Mouse (Mus musculus): ENCODE results near the gene Smok3a.
"Not testable (repeated sequence)": the region's sequence is repeated elsewhere in the genome, so short reads cannot be mapped to it uniquely, and the experiment has no call there.

Smok3a gene

DNA sequence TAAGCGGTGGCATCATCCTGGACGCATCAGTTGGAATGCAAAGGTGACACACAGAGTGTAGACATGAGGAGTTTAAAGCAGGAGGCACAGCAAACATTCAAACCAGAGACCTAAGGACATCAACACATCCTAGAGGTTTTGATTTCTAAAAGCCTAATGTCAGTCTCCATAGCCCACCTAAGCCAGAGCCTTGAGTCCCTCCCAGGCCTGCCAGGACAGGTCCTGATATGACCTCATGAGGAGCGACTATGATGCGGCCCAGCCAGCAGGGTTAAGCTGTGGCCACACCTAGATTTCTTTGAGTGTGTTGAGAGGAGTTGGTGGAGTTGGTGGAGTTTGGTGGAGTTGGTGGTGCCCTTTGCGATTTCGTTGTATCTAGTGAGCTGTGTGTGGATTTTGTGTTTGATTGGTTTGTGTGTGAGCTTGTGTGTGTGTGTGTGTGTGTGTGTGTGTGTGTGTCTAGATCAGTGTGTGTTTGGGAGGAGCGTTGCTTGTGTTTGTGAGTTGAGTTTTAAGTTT, at the start of gene Smok3a, which contains the start of gene Smok3b:
Gene Smok3a (plus strand): TSS at position 301 of the 519 bp plus-strand sequence.
Gene Smok3b (plus strand): TSS at position 469 of the 519 bp plus-strand sequence.
- DNase-seq, result not testable (repeated sequence)

DNA sequence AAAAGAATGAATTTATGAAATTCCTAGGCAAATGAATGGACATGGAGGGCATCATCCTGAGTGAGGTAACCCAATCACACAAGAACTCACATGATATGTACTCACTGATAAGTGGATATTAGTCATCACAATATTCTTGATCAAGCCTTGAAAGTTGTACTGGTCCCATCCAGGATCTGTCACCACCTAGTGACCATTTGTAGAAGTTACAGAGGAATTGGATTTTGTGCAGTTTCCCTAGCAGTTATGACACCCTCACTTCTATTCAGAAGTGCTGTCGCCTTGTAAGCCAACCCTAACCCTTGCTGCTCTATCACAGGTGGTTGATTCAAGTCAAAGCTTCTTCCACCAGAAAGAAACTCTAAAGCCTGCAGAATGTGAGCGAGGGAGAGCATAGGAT, 47.9 kb upstream of the Smok3a start:
- DNase-seq, result no peak

DNA sequence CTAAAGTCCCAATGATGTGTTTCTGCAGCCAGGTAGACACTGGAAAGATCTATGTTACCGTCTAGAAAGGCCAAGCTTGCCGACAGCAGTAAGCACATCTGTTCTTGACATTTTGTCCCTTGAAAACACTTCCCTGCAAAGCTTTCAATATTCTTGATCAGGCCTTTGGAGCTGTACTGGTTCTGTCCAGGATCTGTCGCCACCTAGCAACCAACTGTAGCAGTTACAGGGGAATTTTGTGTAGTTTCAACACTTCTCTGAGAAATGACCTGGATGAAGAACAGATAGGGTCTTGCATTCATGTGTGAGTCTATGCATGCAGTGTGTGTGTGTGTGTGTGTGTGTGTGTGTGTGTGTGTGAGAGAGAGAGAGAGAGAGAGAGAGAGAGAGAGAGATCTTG, 47.3 kb upstream of the Smok3a start:
- peak; percentile 10 for DNase-seq

DNA sequence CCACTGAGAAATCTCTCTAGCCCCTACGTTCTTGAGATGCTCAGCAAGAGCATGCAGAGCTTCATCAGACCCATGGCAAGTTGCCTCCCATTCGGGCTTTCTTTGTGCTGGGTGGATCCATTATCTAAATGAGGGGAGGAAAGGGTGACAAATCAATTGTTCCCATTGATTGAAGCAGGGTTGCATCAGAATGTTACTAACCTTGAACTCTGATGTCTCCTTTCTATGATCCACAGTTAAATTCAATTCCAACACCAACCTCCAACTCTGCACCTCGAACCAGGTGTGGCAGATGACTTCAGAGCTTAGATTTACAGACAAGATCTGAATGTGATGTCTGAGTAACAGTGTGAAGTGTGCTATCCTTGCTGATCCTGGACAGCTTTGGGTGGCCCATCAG, 46.3 kb upstream of the Smok3a start:
- no peak for DNase-seq

DNA sequence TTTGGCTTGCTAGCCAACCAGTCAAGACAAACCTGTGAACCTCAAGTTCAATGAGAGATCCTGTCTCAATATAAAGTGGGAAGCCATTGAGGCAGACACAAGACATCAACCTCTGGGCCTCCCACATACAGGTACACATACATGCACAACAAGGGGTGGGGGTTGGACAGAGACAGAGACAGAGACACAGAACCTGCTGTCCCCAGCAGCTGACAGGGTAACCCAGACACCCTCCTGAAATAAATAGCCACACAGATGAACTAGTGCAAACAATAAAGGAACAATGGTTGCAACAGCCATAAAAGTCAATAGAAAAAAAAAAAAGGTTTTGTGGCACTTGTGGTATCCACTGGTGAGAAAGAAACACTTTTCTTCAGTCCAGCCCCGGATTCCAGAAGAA, 45.6 kb upstream of the Smok3a start:
- no peak for DNase-seq

DNA sequence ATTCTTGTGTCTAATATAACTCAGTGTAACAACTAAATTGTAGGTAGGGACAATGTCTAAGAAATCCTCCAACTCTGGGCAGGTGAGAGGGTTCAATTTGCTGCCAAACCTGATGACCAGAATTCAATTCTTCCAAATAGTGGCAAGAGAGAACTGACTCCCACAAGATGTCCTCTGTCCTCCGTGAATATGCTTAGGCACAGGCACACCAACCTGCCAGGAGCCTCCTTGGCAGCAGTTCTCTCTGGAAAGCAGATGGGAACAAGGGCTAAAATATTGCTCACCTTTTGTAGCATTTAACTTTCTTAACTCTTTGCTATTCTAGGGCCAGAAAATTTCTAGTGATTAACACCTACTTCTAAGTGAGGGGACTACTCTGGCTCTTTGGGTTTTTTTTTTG, 43.8 kb upstream of the Smok3a start:
- DNase-seq, result no peak

DNA sequence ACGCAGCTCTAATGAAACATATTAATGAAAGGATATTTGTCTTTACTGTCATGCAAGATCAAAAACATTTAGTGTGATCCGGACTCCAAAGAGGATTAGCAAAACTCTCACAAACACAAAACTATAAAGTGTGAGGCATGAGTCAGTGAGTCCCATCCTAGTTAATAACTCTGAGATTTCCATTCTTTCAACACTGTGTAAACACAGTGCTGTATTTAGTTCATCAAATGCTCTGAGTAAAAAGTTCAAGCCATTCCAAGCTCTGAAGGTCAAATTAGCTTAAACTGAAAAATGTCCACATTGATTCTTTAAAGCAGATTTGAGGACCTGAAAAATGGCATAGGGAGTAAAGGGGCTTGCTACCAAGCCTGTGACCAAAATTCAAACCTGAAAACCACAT, 42.0 kb upstream of the Smok3a start:
- no peak for DNase-seq

DNA sequence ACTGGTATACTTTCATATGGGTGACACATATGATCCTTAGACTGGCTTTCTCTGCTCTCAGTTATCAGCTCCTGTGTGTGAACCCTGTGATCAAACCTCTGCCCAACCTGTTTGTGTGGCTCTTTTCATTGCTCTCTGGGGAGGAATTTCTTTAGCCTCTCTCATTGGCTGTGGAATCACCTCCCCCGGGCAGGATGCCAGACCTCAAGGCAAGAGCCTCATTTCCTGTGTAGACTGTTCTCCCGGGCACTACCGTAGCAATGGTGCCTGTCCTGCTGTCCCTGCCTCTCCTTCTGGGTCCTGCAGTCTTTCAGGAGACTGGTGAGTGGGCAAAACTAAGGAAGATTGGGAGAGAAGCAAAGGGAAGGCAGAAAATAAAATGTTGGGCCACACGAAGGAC, 39.8 kb upstream of the Smok3a start, which contains the start of gene Azgp1:
Gene Azgp1 (plus strand): TSS at position 221 of the 400 bp plus-strand sequence.
- peak; percentile 4 for DNase-seq

DNA sequence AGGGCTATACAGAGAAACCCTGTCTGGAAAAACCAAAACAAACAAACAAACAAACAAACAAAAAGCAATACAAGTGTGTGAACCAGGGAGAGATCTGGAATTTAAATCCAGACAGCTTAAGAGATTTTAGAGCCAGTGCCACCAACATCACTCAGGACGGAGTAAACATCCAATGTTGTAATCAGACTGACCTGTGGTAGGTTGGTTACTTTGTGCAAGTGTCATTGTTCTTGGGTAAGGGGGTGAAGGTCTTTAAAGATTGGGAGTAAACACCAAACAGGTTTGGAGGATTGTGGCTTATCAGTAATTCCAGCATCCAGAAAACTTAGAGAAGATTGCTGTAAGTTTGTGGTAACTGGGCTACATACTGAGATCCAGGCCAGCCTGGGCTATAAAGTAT, 34.7 kb upstream of the Smok3a start:
- no peak for DNase-seq

DNA sequence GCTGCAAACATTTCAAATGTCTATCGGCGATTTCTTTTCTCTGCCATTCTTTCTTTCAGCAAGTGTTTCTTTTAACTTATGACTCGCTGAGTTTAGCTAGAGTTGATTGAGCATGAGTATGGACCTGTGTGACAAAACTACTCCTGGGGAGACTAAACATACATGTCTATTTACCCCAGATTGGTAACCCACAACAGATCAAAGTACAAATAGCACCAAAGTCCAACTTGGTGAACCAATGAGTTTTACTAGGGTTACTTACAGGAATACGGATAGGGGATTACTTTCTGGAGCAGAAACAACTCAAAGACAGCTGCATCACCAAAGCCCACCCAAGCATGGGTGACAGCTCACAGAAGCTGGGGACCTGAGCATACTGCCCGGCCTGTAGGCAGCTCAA, 11.6 kb upstream of the Smok3a start:
- no peak for DNase-seq

DNA sequence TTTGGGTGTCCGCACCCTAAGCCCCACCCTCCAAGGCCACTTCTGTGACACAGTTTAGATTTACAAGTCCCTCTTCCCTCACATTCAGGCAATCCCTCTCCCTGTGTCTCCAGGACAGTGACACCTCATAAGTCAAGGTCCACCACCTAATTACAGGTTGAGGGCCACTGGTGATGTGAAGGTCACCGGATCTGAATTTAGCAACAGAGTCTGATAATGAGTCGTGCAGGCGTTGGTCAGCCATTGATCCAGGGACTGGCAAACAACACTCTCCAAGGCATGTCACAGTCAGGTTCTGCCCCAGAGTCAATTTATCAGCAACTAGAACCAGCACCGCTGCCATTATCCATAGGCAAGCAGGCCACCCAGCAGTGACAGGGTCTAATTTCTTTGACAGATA, 8.7 kb upstream of the Smok3a start:
- DNase-seq, result no peak

DNA sequence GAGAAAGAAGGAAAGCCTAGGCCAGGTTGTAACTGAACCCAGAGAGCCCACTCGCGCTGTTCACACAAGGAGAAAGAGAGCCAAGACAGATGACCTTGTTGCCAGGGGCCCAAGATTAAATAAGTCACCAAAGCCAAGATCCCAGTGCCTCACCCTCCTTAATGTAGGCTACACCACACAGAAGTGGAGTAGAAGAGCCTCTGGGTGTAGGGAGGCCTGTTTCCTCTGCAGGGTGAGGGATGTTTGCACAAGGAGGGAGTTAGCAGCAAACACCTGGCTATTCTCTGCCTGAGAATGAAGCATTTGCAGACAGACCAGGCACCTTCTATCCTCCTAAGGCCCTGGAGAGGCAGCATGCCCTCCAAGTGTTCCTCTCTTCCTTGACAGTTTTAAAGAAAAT, 4.5 kb upstream of the Smok3a start:
- DNase-seq, result no peak

DNA sequence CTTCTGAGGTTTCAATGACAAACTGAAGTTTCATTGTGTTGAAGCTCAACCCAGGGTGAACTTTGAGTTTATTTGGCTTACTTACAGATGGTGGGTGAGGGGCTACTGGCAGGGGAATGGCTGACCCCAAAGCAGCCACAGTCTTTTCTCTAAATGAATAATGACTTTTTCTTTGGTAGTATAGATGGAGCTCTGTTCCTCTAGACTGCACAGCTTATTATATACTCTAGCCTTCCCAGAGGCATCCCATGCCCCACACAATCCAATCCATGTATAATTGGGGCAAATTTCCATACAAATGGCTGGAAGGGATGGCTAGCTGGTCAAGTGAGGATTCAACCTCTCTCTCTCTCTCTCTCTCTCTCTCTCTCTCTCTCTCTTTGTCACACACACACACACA, 4.1 kb upstream of the Smok3a start:
- DNase-seq, result no peak

DNA sequence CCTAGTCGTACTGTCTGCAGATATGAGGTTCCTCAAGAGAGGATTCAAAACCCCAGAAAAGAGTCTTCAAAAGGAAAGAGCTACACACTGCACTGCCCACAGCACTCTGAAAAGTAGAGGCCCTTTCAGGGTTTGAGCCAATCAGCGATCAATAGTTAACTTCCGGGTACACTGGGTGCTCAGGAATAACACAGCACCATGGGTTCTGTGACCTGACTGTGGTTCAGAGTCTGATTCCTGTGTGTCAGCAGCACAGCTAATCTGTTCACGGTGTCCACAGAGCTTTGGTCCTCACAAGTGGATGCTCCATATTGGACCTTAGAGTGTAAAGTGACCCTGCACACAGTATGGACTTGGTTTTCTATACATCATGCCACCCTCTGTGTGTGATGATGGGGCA, 1.5 kb upstream of the Smok3a start:
- DNase-seq, result not testable (repeated sequence)

DNA sequence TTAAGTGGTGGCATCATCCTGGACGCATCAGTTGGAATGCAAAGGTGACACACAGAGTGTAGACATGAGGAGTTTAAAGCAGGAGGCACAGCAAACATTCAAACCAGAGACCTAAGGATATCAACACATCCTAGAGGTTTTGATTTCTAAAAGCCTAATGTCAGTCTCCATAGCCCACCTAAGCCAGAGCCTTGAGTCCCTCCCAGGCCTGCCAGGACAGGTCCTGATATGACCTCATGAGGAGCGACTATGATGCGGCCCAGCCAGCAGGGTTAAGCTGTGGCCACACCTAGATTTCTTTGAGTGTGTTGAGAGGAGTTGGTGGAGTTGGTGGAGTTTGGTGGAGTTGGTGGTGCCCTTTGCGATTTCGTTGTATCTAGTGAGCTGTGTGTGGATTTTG, 31.8 kb downstream of the Smok3a start, which contains the start of gene Smok3c:
Gene Smok3c (plus strand): TSS at position 301 of the 400 bp plus-strand sequence.
- not testable (repeated sequence) for DNase-seq

DNA sequence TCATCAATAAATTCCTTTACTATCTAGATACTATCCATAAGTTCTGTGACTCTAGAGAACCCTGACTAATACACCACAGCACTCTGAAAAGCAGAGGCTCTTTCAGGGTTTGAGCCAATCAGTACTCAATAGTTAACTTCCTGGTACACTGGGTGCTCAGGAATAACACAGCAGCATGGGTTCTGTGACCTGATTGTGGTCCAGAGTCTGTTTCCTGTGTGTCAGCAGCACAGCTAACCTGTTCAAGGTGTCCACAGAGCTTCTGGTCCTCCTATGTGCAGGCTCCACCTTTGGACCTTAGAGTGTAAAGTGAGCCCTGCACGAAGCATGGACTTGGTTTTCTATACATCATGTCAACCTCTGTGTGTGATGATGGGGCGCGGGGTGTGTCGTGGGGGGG, 52.7 kb downstream of the Smok3a start:
- DNase-seq, result no peak

DNA sequence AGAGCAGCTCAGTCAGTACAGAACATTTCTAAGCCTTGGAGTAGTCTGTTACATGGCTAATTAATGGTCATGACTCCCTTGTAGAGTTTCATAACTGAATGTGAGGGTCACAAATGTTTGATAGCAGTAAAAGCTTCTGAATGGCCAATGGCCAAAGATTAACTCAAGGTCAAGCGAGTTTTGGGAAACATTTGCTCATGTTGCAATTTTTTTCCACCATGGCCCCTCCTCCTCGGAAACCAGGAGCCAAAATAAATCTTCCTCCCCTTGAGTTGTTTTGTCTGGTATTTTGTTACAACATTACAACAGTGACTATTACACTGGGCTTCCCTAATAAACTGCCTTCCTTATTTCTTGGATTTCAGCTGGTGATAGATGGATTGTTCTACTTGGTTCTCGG, 54.6 kb downstream of the Smok3a start:
- DNase-seq, result no peak

DNA sequence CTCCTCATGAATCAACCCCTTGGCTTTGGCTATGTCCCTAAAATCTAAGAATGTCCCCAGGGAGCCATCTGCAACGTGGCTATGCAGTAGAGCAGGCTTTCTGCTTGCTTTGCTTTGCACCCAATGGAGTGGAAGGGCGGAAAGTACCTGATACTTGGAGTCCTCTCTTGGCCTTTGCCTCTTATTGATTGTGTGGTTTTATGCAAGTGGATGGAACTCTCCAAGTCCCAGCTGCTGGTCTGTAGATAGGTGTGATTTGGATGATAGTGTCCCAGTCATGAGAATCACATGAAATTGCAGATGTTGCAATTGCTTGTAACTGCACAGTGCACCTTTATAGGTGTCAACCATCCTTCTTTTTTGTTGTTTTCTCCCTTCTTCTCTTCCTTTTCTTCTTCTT, 55.1 kb downstream of the Smok3a start:
- DNase-seq, result no peak

DNA sequence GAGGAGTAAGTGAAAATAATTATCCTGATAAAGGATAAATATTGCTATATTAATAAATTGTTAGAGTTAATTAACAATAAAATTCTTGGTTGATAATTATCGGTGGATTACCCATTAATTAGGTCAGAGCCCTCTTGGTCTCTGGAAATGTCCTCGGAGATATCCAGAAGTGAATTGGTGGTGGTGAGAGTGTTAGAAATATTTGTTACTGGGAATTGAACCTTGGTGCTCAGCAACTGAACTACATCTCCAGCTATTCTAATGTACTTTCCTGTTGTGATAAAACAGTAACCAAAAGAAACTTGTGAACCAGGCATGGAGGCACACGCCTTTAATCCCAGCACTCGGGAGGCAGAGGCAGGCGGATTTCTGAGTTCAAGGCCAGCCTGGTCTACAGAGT, 59.4 kb downstream of the Smok3a start:
- no peak for DNase-seq

DNA sequence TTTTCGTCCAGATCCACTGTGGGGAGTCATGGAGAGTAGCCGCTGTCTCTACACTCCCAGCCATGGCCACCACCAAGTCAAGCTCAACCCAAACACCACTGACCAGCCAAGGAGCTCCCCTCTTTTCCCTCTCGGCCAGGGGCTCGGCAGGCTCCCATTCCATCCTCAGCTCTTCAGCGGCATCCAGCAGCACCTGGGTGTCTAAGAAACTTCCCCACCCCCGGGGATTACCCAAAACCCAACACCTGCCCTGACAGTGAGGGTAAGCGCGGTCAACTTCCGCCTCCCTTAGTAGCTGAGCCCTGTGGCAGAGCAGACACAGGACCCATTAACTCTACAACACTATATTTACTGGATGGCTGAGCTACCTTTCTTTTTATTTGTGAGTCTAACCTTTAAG, 60.4 kb downstream of the Smok3a start:
- no peak for DNase-seq

DNA sequence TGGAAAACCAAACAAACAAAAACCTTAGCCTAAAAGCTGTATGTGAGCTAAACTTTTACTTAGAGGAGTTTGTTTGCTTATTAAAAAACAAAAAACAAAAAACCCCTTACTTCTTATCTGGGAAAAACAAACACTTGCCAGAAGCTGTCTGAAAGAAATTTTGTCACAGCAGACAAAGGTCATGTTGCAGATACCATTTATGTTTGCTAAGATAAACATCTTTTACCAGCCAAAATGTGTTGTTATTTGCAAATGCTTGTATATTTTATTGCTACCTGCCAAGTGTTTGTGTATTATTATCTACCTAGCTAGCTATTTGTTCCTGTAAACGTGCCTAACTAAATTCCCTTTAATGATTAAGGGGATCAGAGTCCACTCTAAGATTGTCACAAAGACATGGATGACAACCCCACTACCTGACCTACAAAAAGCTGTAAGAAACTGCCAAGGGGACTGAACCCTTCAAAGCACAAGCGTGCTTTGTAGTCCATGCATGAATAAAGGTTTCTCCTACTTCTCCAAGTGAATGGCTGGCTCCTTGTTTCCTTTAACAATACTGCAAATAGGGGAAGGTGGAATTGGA, 62.3 kb downstream of the Smok3a start:
- no peak for DNase-seq

DNA sequence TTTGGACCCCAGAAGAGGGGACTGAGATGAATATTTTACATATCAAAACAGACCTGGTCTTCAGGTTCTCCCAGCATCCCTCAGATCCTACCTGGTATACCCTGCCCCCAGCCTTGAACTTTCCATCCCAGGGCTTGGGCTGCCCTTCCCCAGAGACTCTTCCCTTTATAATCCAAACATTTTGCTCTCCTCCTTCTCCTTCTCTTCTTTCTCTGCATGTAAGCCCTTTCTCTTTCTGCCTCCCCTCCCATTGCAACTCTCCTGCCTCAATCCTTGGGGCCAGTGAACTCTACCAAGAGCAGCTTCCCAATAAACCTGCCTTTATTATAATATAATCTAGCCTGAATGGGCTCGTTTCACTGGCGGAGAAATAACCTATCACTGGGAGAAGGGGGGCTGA, 62.9 kb downstream of the Smok3a start:
- no peak for DNase-seq
